Mouse (Mus musculus): ENCODE results near the gene Apom. TPM values are rescaled to one million over a fixed set of nuclear protein-coding genes. Genes with fewer than 3 reads are reported as not detected.

Apom gene
- polyA plus RNA-seq (2011; ENCODE audit: insufficient read length, low read depth, missing spikeins), result 0.48 TPM in 1 of 2 replicates, not detected in the other

DNA sequence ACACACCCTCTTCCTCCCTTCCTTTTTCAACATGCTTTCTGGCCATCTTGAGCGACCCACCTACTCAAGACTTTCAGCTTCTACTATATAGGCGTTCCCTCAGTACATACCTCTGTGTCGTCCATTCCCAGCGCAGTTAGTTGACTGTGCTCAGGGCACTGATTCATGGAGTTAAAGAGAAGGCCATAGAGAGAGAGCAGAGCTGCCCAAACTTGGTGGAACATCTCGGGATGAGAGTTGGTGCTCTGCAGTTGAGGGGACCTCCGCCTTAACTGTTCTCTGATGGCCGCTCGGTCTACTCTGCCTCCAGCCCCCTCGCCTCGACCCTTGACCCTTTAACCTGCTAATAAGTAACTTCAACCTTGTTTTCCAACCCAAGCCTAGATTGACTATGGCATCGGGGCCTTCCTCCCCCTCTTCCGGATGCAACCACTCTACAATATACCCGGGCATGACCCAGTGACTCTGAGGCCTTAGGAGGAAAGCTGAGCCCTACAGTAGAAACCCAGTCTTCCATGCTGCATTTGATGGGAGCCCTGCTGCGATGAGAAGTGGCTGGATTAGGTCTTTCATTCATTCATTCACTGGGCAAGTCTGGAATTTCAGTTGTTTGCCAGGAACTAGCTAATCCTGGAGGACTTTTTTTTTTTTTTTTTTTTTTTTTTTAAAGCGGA is at the start of gene Apom:
TSS of gene Apom (minus strand) at position 551 of the 674 bp plus-strand sequence.
- Histone ChIP-seq H3K4me3 (ENCODE audit: insufficient read depth, low read length) (no peak within 1 kb of the TSS), H3K27ac (ENCODE audit: insufficient read depth, low read length) (no peak within 1 kb of the TSS), H3K4me1 (ENCODE audit: control insufficient read depth, insufficient read depth, low read length) (0 out of 2 replicates have a peak, but pooled peaks cover 8% of the 10 kb centered on the region)
- no peak for TF ChIP-seq CTCF (IDR thresholded peaks at IDR 0.05; ENCODE audit: borderline replicate concordance, insufficient read depth, low read length)
- no peak for TF ChIP-seq POLR2A (IDR thresholded peaks at IDR 0.05; ENCODE audit: low read depth, low read length)

DNA sequence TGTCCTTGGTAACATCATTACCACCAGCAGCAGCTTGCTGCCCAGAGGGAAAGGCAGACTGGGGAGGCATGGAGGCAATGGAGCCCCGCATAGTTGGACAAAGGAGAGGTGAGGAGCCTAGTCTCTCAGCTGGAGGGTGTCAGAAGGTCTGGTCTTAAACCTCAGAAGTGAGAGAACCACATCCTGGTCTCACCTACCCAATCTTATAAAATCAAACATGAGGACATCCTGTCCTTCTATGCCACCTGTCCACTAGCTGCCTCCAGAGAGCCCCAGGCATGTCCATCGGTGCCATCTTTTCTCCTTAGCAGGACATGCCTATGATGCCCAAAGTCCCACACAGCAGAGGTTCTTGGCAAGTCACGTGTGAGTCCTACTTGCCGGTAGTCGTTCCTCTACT is 48.2 kb upstream of the Apom start:
- Histone ChIP-seq H3K4me1 (ENCODE audit: control insufficient read depth, insufficient read depth, low read length) (no peaks in the 10 kb centered on the region), H3K4me3 (ENCODE audit: insufficient read depth, low read length) (no peak overlapping the region), H3K27ac (ENCODE audit: insufficient read depth, low read length) (no peak overlapping the region)
- TF ChIP-seq POLR2A (IDR thresholded peaks at IDR 0.05; ENCODE audit: low read depth, low read length), result no peak

DNA sequence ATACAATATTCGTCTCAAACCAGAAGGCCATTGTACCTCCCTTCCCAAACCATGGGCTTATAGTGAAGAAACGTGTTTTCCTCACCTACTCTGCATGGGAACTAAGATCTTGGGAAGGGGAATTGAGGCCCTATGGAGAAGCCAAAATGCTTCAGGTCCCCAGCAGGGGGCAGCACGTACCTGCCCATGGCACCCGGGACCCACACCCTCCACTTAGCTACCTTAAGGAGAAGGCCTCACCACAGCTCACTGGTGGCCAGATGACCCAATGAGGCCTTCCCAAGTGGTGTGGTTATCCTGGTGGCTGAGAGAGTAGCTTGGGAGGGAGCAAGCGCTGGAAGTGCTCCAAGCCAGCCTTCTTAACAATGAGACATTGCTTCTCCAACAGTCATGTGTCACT is 46.7 kb upstream of the Apom start:
- H3K4me3 ChIP-seq (ENCODE audit: insufficient read depth, low read length), result no peak overlapping the region

DNA sequence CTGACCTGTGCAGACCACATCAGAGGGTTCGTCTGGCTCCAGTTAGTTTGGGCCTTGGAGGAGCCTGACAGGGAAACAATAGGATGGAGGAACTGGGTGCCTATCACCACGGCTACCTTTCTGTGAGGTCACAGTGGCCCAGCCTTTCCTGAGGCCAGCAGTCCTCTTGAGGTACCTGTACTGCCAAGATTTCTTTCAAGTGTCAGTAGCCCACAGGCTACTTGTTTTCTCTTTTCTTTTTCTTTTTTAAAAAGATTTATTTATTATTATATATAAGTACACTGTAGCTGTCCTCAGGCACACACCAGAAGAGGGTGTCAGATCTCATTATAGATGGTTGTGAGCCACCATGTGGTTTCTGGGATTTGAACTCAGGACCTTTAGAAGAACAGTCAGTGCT is 44.1 kb upstream of the Apom start, which contains the start of gene Aif1:
TSS of gene Aif1 (minus strand) at position 101 of the 400 bp plus-strand sequence.
- H3K4me3 ChIP-seq (ENCODE audit: insufficient read depth, low read length), result no peak within 1 kb of the TSS
- TF ChIP-seq POLR2A (IDR thresholded peaks at IDR 0.05; ENCODE audit: low read depth, low read length) (no peak), CTCF (IDR thresholded peaks at IDR 0.05; ENCODE audit: borderline replicate concordance, insufficient read depth, low read length) (no peak)
- peaks cover 3% of the 10 kb centered on the region; the same call in 1 of the 2 replicates for H3K4me1 ChIP-seq (ENCODE audit: control insufficient read depth, insufficient read depth, low read length)
- no peak within 1 kb of the TSS for H3K27ac ChIP-seq (ENCODE audit: insufficient read depth, low read length)

More for the DNA sequence above, 46.7 kb upstream of the Apom start:
- Histone ChIP-seq H3K27ac (ENCODE audit: insufficient read depth, low read length) (no peak overlapping the region), H3K4me1 (ENCODE audit: control insufficient read depth, insufficient read depth, low read length) (peaks cover 3% of the 10 kb centered on the region; the same call in 1 of the 2 replicates)
- TF ChIP-seq POLR2A (IDR thresholded peaks at IDR 0.05; ENCODE audit: low read depth, low read length), result no peak
- TF ChIP-seq CTCF (IDR thresholded peaks at IDR 0.05; ENCODE audit: borderline replicate concordance, insufficient read depth, low read length), result peak; percentile 81

DNA sequence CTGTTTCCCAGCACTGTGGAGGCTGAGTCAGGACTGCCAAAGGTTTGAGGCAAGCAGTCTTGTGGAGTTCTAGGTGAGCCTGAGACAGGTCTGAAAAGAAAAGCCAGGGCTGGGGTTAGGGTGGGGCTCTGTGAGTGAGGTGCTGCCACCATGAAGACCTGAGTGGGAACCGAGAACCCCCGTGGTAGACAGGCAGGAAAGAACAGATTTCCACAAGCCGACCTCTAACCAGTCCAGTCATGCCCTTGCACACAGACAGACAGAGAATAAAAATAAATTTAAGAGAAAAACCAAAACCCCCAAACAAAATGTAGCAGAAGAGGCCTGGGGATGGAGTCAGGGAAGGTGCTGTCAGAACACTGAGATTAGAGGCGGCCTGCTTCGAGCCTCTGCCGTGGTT is 43.5 kb upstream of the Apom start:
- Histone ChIP-seq H3K27ac (ENCODE audit: insufficient read depth, low read length) (no peak overlapping the region), H3K4me1 (ENCODE audit: control insufficient read depth, insufficient read depth, low read length) (peaks cover 3% of the 10 kb centered on the region; the same call in 1 of the 2 replicates), H3K4me3 (ENCODE audit: insufficient read depth, low read length) (no peak overlapping the region)
- TF ChIP-seq POLR2A (IDR thresholded peaks at IDR 0.05; ENCODE audit: low read depth, low read length) (no peak), CTCF (IDR thresholded peaks at IDR 0.05; ENCODE audit: borderline replicate concordance, insufficient read depth, low read length) (no peak)

DNA sequence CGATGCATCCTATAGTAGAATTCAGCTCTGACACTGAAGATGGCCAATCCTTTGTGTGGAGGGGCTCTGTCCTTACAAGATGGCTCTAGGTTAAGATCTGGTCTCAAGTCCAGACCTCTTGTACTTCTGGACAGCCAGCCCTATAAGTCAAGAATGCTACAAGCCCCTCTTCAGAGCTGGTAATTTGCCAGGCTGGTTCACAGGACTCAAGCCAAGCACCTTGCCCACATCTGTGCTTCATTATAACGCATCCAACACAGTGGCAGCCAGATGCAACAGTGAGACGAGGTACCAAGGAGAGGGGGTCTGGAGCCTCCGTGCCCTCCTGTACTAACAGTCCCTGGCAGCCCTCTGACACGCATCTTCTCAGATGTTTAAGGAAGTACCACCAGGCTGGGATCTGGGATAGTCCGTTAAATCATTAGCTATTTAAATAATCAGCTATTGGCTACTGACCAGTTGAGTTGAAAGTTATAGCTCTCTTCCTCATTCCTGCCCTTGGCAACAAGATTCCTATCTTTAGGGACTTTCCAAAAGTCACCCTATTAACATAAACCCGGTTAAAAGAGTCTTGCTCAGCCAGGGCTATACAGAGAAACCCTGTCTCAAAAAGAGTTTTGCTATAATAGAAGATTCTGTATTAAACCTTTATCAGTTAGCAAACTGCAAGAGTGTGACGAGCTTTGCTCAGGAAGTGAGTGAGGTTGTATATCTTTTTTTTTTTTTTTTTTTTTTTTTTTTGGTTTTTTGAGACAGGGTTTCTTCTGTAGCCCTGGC is 42.5 kb upstream of the Apom start:
- no peak overlapping the region for H3K4me3 ChIP-seq (ENCODE audit: insufficient read depth, low read length)
- TF ChIP-seq CTCF (IDR thresholded peaks at IDR 0.05; ENCODE audit: borderline replicate concordance, insufficient read depth, low read length) (no peak), POLR2A (IDR thresholded peaks at IDR 0.05; ENCODE audit: low read depth, low read length) (no peak)
- peaks cover 3% of the 10 kb centered on the region; the same call in 1 of the 2 replicates for H3K4me1 ChIP-seq (ENCODE audit: control insufficient read depth, insufficient read depth, low read length)
- no peak overlapping the region for H3K27ac ChIP-seq (ENCODE audit: insufficient read depth, low read length)

DNA sequence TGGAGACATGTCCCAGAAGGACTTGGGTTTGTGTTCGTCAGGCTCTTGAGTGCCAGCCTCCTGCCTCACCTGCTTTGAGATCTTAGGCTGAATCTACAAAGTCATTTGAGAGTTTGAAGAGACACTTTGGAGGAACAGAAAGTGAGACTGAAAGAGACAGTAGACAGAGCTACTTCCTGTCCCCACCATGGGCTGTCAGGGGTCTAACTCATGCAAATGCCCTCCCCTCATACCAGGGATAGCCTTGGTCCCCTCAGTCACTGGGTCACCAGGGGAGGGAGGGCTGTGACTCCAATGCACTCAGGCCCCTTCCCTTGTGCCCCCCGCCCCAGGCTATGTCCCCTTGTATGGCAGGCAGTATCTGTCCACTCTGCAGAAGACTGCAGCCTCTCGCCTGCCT is 41.5 kb upstream of the Apom start:
- Histone ChIP-seq H3K4me3 (ENCODE audit: insufficient read depth, low read length) (no peak overlapping the region), H3K4me1 (ENCODE audit: control insufficient read depth, insufficient read depth, low read length) (peaks cover 3% of the 10 kb centered on the region; the same call in 1 of the 2 replicates), H3K27ac (ENCODE audit: insufficient read depth, low read length) (no peak overlapping the region)
- TF ChIP-seq CTCF (IDR thresholded peaks at IDR 0.05; ENCODE audit: borderline replicate concordance, insufficient read depth, low read length) (no peak), POLR2A (IDR thresholded peaks at IDR 0.05; ENCODE audit: low read depth, low read length) (no peak)

DNA sequence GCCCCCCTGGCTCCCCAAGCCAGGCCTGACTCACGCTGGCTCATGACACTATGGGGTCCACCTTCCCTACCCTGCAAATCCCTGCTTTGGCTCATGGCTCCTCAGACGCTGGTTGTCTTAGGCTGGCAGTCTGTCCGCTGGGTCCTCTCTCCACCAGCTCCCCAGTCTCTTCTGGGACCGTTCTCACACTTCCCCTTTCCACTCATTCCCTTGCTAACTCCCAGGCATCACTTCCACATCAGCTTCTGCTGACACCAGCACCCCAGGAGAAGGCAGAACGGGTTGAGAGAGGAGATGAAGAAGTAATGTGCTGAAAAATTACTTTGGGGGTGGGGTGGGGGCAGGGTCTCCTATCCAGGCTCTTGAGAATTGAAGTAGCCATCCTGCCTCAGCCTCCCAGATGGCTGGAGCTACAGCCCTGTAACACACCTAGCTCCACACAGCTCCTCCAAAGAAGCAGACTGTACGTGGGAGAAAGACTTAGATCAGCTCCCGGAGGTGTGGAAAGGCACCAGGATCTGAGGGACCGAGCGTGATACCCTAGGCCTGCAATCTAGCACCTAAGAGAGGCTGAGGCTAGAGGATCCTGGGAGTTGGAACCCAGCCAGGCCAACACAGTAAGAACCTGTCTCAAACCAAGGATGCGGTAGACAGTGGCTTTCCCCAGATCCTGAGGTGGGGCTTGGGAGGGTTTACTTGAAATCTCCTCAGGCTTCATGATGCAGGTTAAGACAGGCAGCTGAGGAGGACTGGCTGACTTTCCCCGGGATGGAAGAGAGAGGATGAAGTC is 40.8 kb upstream of the Apom start:
- no peak for TF ChIP-seq CTCF (IDR thresholded peaks at IDR 0.05; ENCODE audit: borderline replicate concordance, insufficient read depth, low read length)
- no peak for TF ChIP-seq POLR2A (IDR thresholded peaks at IDR 0.05; ENCODE audit: low read depth, low read length)
- Histone ChIP-seq H3K27ac (ENCODE audit: insufficient read depth, low read length) (no peak overlapping the region), H3K4me3 (ENCODE audit: insufficient read depth, low read length) (no peak overlapping the region), H3K4me1 (ENCODE audit: control insufficient read depth, insufficient read depth, low read length) (peaks cover 3% of the 10 kb centered on the region; the same call in 1 of the 2 replicates)

DNA sequence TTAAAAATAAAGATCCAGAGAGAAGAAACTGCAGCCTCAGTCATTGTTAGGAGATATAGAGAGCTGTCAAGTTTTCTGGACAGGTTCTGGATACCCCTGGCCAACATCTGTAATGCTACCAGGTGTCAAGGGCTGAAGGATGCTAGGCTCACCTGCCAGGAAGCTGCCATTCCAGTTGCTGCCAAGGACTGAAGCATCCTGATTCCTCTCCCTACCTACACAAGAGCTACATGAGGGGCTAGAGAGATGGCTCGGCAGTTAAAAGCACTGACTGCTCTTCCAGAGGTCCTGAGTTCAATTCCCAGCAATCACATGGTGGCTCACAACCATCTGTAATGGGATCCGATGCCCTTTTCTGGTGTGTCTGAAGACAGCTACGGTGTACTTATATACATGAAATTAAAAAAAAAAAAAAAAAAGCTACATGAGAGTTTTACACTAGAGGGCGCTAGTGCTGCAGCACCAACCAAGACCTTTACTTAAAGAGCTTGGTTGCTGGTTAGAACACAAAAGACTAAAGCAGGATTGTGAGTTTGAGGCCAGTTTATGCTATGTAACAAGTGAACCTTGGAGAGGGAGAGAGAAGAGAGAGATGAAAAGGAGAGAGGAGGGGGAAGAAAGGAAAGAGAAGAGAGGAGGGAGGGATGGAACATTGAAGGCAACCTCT is 36.8 kb upstream of the Apom start:
- H3K27ac ChIP-seq (ENCODE audit: insufficient read depth, low read length), result no peak overlapping the region
- TF ChIP-seq POLR2A (IDR thresholded peaks at IDR 0.05; ENCODE audit: low read depth, low read length) (no peak), CTCF (IDR thresholded peaks at IDR 0.05; ENCODE audit: borderline replicate concordance, insufficient read depth, low read length) (no peak)

More for the DNA sequence above, 36.8 kb upstream of the Apom start:
- Histone ChIP-seq H3K4me1 (ENCODE audit: control insufficient read depth, insufficient read depth, low read length) (no peaks in the 10 kb centered on the region), H3K4me3 (ENCODE audit: insufficient read depth, low read length) (no peak overlapping the region)
